ENCODE assay signal across 10 mouse cellular contexts in genomic region chr8:78622362-78622761, GRCm38 (mm10).
DNase-seq lines count a peak whose midpoint lies in the region; ATAC-seq and TF ChIP-seq lines count a peak whose summit lies in the region.
"Had no signal": no experiment of that assay in that cellular context is flagged by ENCODE, and none has a peak within 500 bp of the region (broad histone marks: within the 10 kb centered on the region; RNA-seq: fewer than 3 reads in every experiment).

No protein-coding gene starts in this region.

- 68% methylated on average over 4 of the region's 4 CpGs for WGBS in heart, embryonic 11.5 days (ENCODE audit: insufficient replicate concordance)
- WGBS in lung, postnatal 0 days = 54% methylated on average over 4 of the region's 4 CpGs
- 78% methylated on average over 4 of the region's 4 CpGs for WGBS in hindbrain, postnatal 0 days

- peaks cover 6% of the 10 kb centered on the region for H3K4me1 ChIP-seq in heart, embryonic 11.5 days (ENCODE audit: control insufficient read depth, insufficient read depth, low read length)
- peaks cover 3% of the 10 kb centered on the region; the same call in 1 of the 2 replicates for H3K4me1 ChIP-seq in lung, postnatal 0 days (ENCODE audit: insufficient read depth, low read depth, low read length)
- H3K4me1 ChIP-seq in hindbrain, postnatal 0 days (ENCODE audit: insufficient read depth, low read length) = no peaks in the 10 kb centered on the region

- H3K36me3 ChIP-seq in heart, embryonic 11.5 days (ENCODE audit: control insufficient read depth, insufficient read depth, low read length) = no peaks in the 10 kb centered on the region
- no peaks in the 10 kb centered on the region for H3K36me3 ChIP-seq in lung, postnatal 0 days (ENCODE audit: insufficient read depth, low read length)
- no peaks in the 10 kb centered on the region; the same call in 1 of the 2 replicates for H3K36me3 ChIP-seq in splenic B cell, adult 2 months (ENCODE audit: control insufficient read depth, insufficient read depth, low read length, poor library complexity, severe bottlenecking)
- H3K36me3 ChIP-seq in hindbrain, postnatal 0 days (ENCODE audit: insufficient read depth, low read length) = no peaks in the 10 kb centered on the region
- H3K36me3 ChIP-seq: limb, embryonic 15.5 days; neural tube, embryonic 12.5 days had no signal

- peak; percentile 80 for TF ChIP-seq EP300 in lung, postnatal 0 days (IDR thresholded peaks at IDR 0.05)

- H3K9ac ChIP-seq in heart, embryonic 11.5 days (ENCODE audit: low read depth, low read length) = no peak overlapping the region
- H3K9ac ChIP-seq in lung, postnatal 0 days (replicated peaks; ENCODE audit: low read depth) = no peak overlapping the region
- no peak overlapping the region for H3K9ac ChIP-seq in hindbrain, postnatal 0 days (replicated peaks; ENCODE audit: low read length)
- H3K9ac ChIP-seq: limb, embryonic 15.5 days; neural tube, embryonic 12.5 days had no signal

- no peak overlapping the region for H3K4me2 ChIP-seq in heart, embryonic 11.5 days
- no peak overlapping the region for H3K4me2 ChIP-seq in lung, postnatal 0 days (replicated peaks; ENCODE audit: low read depth, low read length)
- H3K4me2 ChIP-seq in hindbrain, postnatal 0 days (ENCODE audit: low read depth, low read length) = no peak overlapping the region
- H3K4me2 ChIP-seq: limb, embryonic 15.5 days; neural tube, embryonic 12.5 days had no signal

- no peaks in the 10 kb centered on the region for H3K9me3 ChIP-seq in heart, embryonic 11.5 days (replicated peaks; ENCODE audit: control insufficient read depth, low read length)
- H3K9me3 ChIP-seq in lung, postnatal 0 days (ENCODE audit: low read length) = no peaks in the 10 kb centered on the region
- no peaks in the 10 kb centered on the region for H3K9me3 ChIP-seq in hindbrain, postnatal 0 days (ENCODE audit: low read length)
- H3K9me3 ChIP-seq: limb, embryonic 15.5 days; neural tube, embryonic 12.5 days had no signal

- no peak overlapping the region for H3K4me3 ChIP-seq in heart, embryonic 11.5 days (ENCODE audit: low read depth, low read length)
- no peak overlapping the region for H3K4me3 ChIP-seq in lung, postnatal 0 days (ENCODE audit: low read depth, low read length)
- H3K4me3 ChIP-seq in hindbrain, postnatal 0 days (ENCODE audit: low read length) = no peak overlapping the region
- H3K4me3 ChIP-seq: limb, embryonic 15.5 days; neural tube, embryonic 12.5 days had no signal

- no peak for TF ChIP-seq CTCF in lung, postnatal 0 days (IDR thresholded peaks at IDR 0.05)
- no peak for TF ChIP-seq CTCF in hindbrain, postnatal 0 days (IDR thresholded peaks at IDR 0.05; ENCODE audit: low read depth)

- H3K27me3 ChIP-seq in heart, embryonic 11.5 days (ENCODE audit: control insufficient read depth, insufficient read depth, low read length) = no peaks in the 10 kb centered on the region
- no peaks in the 10 kb centered on the region for H3K27me3 ChIP-seq in lung, postnatal 0 days (replicated peaks; ENCODE audit: insufficient read depth, low read length)
- H3K27me3 ChIP-seq in splenic B cell, adult 2 months (ENCODE audit: control insufficient read depth, insufficient read depth, low read length, poor library complexity, severe bottlenecking) = no peaks in the 10 kb centered on the region
- no peaks in the 10 kb centered on the region for H3K27me3 ChIP-seq in hindbrain, postnatal 0 days (ENCODE audit: insufficient read depth, low read length)
- H3K27me3 ChIP-seq: limb, embryonic 15.5 days; neural tube, embryonic 12.5 days had no signal

- peak; percentile 97 for DNase-seq in heart, adult 11 months
- DNase-seq in lung, postnatal 0 days (ENCODE audit: low spot score) = peak; percentile 45
- no peak for DNase-seq in lung, postnatal 4 days
- peak; percentile 59 for DNase-seq in splenic B cell, adult 2 months (ENCODE audit: low read depth, low spot score)
- no peak for DNase-seq in adipocyte (ENCODE audit: low spot score)
- no peak for DNase-seq in hindbrain, postnatal 0 days (ENCODE audit: low spot score)

- no peak overlapping the region for H3K27ac ChIP-seq in heart, embryonic 11.5 days (ENCODE audit: low read depth, low read length)
- H3K27ac ChIP-seq in lung, postnatal 0 days (ENCODE audit: low read length) = 0 out of 2 replicates have a peak overlapping the region, but pooled peaks have one; percentile 51
- H3K27ac ChIP-seq in hindbrain, postnatal 0 days = no peak overlapping the region
- H3K27ac ChIP-seq: limb, embryonic 15.5 days; neural tube, embryonic 12.5 days had no signal

- ATAC-seq in heart, embryonic 11.5 days (replicated peaks; ENCODE audit: insufficient number of reproducible peaks, low FRiP score, low TSS enrichment) = no peak
- peak; percentile 63 for ATAC-seq in lung, postnatal 0 days
- ATAC-seq in granulocyte monocyte progenitor cell, adult 5-6 weeks (replicated peaks; ENCODE audit: poor library complexity, severe bottlenecking) = 0 out of 2 replicates have a peak, but pooled peaks have one; percentile 12
- ATAC-seq in hindbrain, postnatal 0 days = no peak

Comparison
In these comparisons a context has a peak if more than half of its experiments do, and no peak if none do; other contexts are left out.
1. DNase-seq: peak in heart, adult 11 months (single experiment), lung, postnatal 0 days (single experiment) and splenic B cell, adult 2 months (single experiment); none in lung, postnatal 4 days (0 of 2), adipocyte (single experiment) and hindbrain, postnatal 0 days (single experiment).
2. ATAC-seq: peak in lung, postnatal 0 days (single experiment) and granulocyte monocyte progenitor cell, adult 5-6 weeks (single experiment); none in heart, embryonic 11.5 days (single experiment) and hindbrain, postnatal 0 days (single experiment).